Mouse (Mus musculus) hindbrain, postnatal 0 days (tissue): ENCODE measurements around the gene Gm10031. TPM values are rescaled to one million over a fixed set of nuclear protein-coding genes. Genes with fewer than 3 reads are reported as not detected.
"Not testable (repeated sequence)": the region's sequence is repeated elsewhere in the genome, so short reads cannot be mapped to it uniquely, and the experiment has no call there.

Source experiments
- ATAC-seq: fragments of 200-750 bp; cut with Nextera tagmentation; 2 replicates; pipeline ENCODE4 v1.8.0; 2017; ENCODE audit warnings: mild to moderate bottlenecking, moderate TSS enrichment, moderate library complexity
- DNase-seq: peaks from one replicate; pipeline ENCODE4 v3.0.0-alpha.2; 2015; ENCODE audit warnings: low spot score
- H3K27ac ChIP-seq: fragments of 300-500 bp; sonication (generic); 2 replicates; pipeline ENCODE4 v1.5.1; 2014; ENCODE audit warnings: mild to moderate bottlenecking
- H3K27me3 ChIP-seq: fragments of 300-500 bp; sonication (generic); 2 replicates; pipeline ENCODE4 v1.6.1; 2014; ENCODE audit warnings: low read length, mixed read lengths; ENCODE audit not compliant: insufficient read depth
- H3K36me3 ChIP-seq: fragments of 300-500 bp; sonication (generic); 2 replicates; pipeline ENCODE4 v1.6.1; 2014; ENCODE audit warnings: low read length, mixed read lengths; ENCODE audit not compliant: insufficient read depth
- H3K4me1 ChIP-seq: fragments of 300-500 bp; sonication (generic); 2 replicates; pipeline ENCODE4 v1.6.1; 2014; ENCODE audit warnings: antibody characterized with exemption, low read length, mixed read lengths; ENCODE audit not compliant: insufficient read depth
- H3K4me2 ChIP-seq: fragments of 300-500 bp; sonication (generic); 2 replicates; pipeline ENCODE4 v1.6.1; 2014; ENCODE audit warnings: low read depth, mild to moderate bottlenecking, low read length, moderate library complexity, mixed read lengths
- H3K4me3 ChIP-seq: fragments of 300-500 bp; sonication (generic); 2 replicates; pipeline ENCODE4 v1.5.1; 2014; ENCODE audit warnings: low read length
- H3K9ac ChIP-seq: fragments of 300-500 bp; sonication (generic); replicated peaks from 2 replicates; pipeline ENCODE4 v1.6.1; 2014; ENCODE audit warnings: mild to moderate bottlenecking, low read length, moderate library complexity, mixed read lengths
- H3K9me3 ChIP-seq: fragments of 300-500 bp; sonication (generic); 2 replicates; pipeline ENCODE4 v1.6.1; 2016; ENCODE audit warnings: low read length, mixed read lengths
- CTCF ChIP-seq: IDR thresholded peaks from 2 replicates; pipeline ENCODE4 v1.5.1; 2016; ENCODE audit warnings: antibody characterized with exemption, control low read depth, low read depth
- WGBS: fragments of 180-500 bp; shearing (Covaris S2); extraction: QIAGEN DNeasy Blood & Tissue Kit; methylation state at CpG from one replicate; pipeline ENCODE4 v1.1.7; 2014; 5-methylcytosine and 5-hydroxymethylcytosine counted together
- polyA plus RNA-seq: library from polyadenylated mRNA; unstranded; fragments of >200 nt; fragmentation: Nextera tagmentation; extraction: Ambion mirVana; gene quantifications from 2 replicates; pipeline ENCODE4 v1.2.1, GENCODE M21; 2015
- total RNA-seq: library from RNA; depleted of rRNA; stranded (reverse); fragments of >200 nt; gene quantifications from 2 replicates; pipeline ENCODE4 v1.2.3, GENCODE M21; 2014; rRNA removed

The Gm10031 gene
- 11.8 and 13.4 TPM in 2 replicates for total RNA-seq
- 0.40 and 0.44 TPM in 2 replicates for polyA plus RNA-seq

DNA sequence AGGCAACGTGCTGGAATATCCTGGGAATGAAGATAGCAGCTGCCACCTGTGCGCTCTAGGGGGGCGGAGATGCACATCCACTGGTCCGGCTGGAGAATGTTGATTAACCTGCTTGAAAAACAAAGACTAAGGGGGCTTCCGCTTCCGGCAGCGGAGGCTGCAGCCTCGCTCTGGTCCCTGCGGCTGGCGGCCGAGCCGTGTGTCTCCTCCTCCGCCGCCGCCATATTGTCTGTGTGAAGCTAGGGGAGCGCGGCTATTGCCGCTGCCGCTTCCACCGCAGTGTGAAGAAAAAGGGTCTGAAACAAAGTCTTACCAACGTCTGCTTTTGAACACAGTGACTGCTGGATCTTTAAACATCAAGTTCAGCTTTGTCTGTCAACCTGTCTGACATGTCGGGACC, at the start of gene Gm10031:
Gene Gm10031, plus strand, starts transcription at position 171 of the 400 bp plus-strand sequence.
- not testable (repeated sequence) for DNase-seq, H3K27ac ChIP-seq, H3K9ac ChIP-seq, H3K27me3 ChIP-seq, H3K4me3 ChIP-seq, H3K36me3 ChIP-seq, H3K4me1 ChIP-seq, H3K9me3 ChIP-seq, H3K4me2 ChIP-seq
- WGBS: 96% methylated on average over 21 of the region's 22 CpGs
- ATAC-seq: 0 out of 2 replicates have a peak, but pooled peaks have one; percentile 74

DNA sequence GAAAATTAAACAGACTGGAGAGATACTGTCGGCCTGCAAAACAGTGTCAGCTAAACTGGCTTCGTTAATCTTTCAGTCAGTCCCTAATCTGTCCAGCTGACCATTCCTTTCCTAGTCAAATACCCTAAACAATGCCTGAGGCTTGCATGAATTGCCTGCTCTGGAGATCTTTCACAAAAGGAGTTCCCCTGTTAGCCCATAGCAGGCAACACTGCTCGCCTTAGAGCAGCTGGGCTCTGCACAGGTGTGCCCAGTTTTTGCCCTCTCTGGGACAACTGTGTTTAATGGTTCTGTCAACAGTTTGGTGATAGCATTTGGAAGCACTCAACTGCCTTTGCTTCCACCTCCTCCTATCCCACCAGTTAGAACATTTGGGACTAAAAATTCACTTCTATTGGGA, 49.0 kb upstream of the Gm10031 start:
- no peak overlapping the region for H3K4me2 ChIP-seq
- no peaks in the 10 kb centered on the region for H3K4me1 ChIP-seq
- no peaks in the 10 kb centered on the region for H3K27me3 ChIP-seq
- no peak for DNase-seq
- H3K27ac ChIP-seq: no peak overlapping the region
- TF ChIP-seq CTCF: no peak
- no peak overlapping the region for H3K4me3 ChIP-seq
- H3K36me3 ChIP-seq: no peaks in the 10 kb centered on the region
- WGBS: 45% methylated on average over 3 of the region's 3 CpGs
- H3K9me3 ChIP-seq: no peaks in the 10 kb centered on the region
- ATAC-seq: no peak
- H3K9ac ChIP-seq: no peak overlapping the region

GRCm38 (mm10) chr1:156476016-156476415, 47.8 kb upstream of the Gm10031 start:
- TF ChIP-seq CTCF: no peak
- no peaks in the 10 kb centered on the region for H3K36me3 ChIP-seq
- WGBS: 51% methylated on average over 2 of the region's 2 CpGs
- H3K9me3 ChIP-seq: no peaks in the 10 kb centered on the region
- H3K4me2 ChIP-seq: no peak overlapping the region
- H3K27ac ChIP-seq: no peak overlapping the region
- no peak for DNase-seq
- H3K9ac ChIP-seq: no peak overlapping the region
- no peaks in the 10 kb centered on the region for H3K4me1 ChIP-seq
- no peaks in the 10 kb centered on the region for H3K27me3 ChIP-seq
- H3K4me3 ChIP-seq: no peak overlapping the region
- no peak for ATAC-seq

DNA sequence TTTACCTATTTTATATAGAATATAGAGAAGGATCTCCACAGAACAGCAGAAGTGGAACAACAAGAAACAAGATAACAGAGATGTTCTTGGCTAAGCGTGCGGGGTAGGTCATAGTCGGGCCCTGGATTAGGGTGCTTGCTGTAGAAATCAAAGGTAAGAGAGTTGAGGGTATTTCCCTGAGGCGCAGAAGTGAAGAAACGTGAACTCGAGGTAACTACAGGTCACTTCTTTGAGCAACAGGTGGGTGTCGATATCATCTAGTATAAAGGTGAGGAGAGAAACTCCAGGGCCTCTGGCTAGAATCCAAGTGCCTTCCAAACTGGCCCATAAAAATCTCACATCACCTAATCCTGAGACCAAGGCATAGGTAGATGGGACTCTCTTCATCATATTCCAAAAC, 47.3 kb upstream of the Gm10031 start:
- Histone ChIP-seq H3K36me3 (no peaks in the 10 kb centered on the region), H3K9ac (no peak overlapping the region), H3K4me2 (no peak overlapping the region), H3K27me3 (no peaks in the 10 kb centered on the region), H3K9me3 (no peaks in the 10 kb centered on the region), H3K27ac (no peak overlapping the region), H3K4me1 (no peaks in the 10 kb centered on the region), H3K4me3 (no peak overlapping the region)
- TF ChIP-seq CTCF: no peak
- ATAC-seq (no peak), DNase-seq (no peak)
- WGBS: 39% methylated on average over 7 of the region's 7 CpGs

- Histone ChIP-seq H3K36me3 (no peaks in the 10 kb centered on the region), H3K4me3 (no peak overlapping the region), H3K9me3 (no peaks in the 10 kb centered on the region), H3K4me1 (no peaks in the 10 kb centered on the region), H3K27me3 (no peaks in the 10 kb centered on the region), H3K4me2 (no peak overlapping the region), H3K27ac (no peak overlapping the region), H3K9ac (no peak overlapping the region)
- ATAC-seq (no peak), DNase-seq (no peak)
- WGBS: 93% methylated on average over 3 of the region's 3 CpGs
- TF ChIP-seq CTCF: no peak
Measured at GRCm38 (mm10) chr1:156481826-156482225, 42.0 kb upstream of the Gm10031 start.

- ATAC-seq: no peak
- Histone ChIP-seq H3K36me3 (no peaks in the 10 kb centered on the region), H3K27ac (no peak overlapping the region), H3K27me3 (no peaks in the 10 kb centered on the region), H3K9ac (no peak overlapping the region), H3K4me3 (no peak overlapping the region), H3K9me3 (no peaks in the 10 kb centered on the region), H3K4me2 (no peak overlapping the region), H3K4me1 (no peaks in the 10 kb centered on the region)
- 94% methylated on average over 7 of the region's 7 CpGs for WGBS
- DNase-seq: no peak
- TF ChIP-seq CTCF: no peak
Measured at GRCm38 (mm10) chr1:156487498-156487897, 36.3 kb upstream of the Gm10031 start.

GRCm38 (mm10) chr1:156488031-156488430, 35.8 kb upstream of the Gm10031 start:
- no peak overlapping the region for H3K4me2 ChIP-seq
- H3K9me3 ChIP-seq: no peaks in the 10 kb centered on the region
- no peak overlapping the region for H3K9ac ChIP-seq
- 92% methylated on average over 5 of the region's 5 CpGs for WGBS
- TF ChIP-seq CTCF: no peak
- no peaks in the 10 kb centered on the region for H3K27me3 ChIP-seq
- H3K36me3 ChIP-seq: no peaks in the 10 kb centered on the region
- H3K4me1 ChIP-seq: no peaks in the 10 kb centered on the region
- no peak overlapping the region for H3K27ac ChIP-seq
- DNase-seq: no peak
- ATAC-seq: no peak
- no peak overlapping the region for H3K4me3 ChIP-seq
